ENCODE assay signal across 14 mouse cellular contexts in genomic region chr2:93427000-93427715, GRCm38 (mm10). TPM values are rescaled to one million over a fixed set of nuclear protein-coding genes. Genes with fewer than 3 reads are reported as not detected.
DNase-seq lines count a peak whose midpoint lies in the region; ATAC-seq lines count a peak whose summit lies in the region.
"Had no signal": no experiment of that assay in that cellular context is flagged by ENCODE, and none has a peak within 500 bp of the region (broad histone marks: within the 10 kb centered on the region; RNA-seq: fewer than 3 reads in every experiment).

No protein-coding gene starts in this region.

- H3K36me3 ChIP-seq in midbrain, embryonic 16.5 days (ENCODE audit: control insufficient read depth, insufficient read depth, low read length) = no peaks in the 10 kb centered on the region
- H3K36me3 ChIP-seq in midbrain, embryonic 13.5 days = no peaks in the 10 kb centered on the region
- H3K36me3 ChIP-seq: neural tube, embryonic 12.5 days had no signal

- WGBS in midbrain, embryonic 16.5 days = 59% methylated on average over 8 of the region's 8 CpGs
- WGBS in midbrain, embryonic 13.5 days = 66% methylated on average over 8 of the region's 8 CpGs

- H3K9ac ChIP-seq in midbrain, embryonic 16.5 days (ENCODE audit: low read depth, low read length) = 0 out of 2 replicates have a peak overlapping the region, but pooled peaks have one; percentile 14
- no peak overlapping the region for H3K9ac ChIP-seq in midbrain, embryonic 13.5 days (replicated peaks)
- H3K9ac ChIP-seq: neural tube, embryonic 12.5 days had no signal

- H3K4me2 ChIP-seq in midbrain, embryonic 16.5 days (ENCODE audit: low read length) = no peak overlapping the region
- no peak overlapping the region for H3K4me2 ChIP-seq in midbrain, embryonic 13.5 days (replicated peaks)
- H3K4me2 ChIP-seq: midbrain, embryonic 11.5 days; neural tube, embryonic 12.5 days had no signal

- no peaks in the 10 kb centered on the region for H3K4me1 ChIP-seq in midbrain, embryonic 16.5 days (ENCODE audit: control insufficient read depth, insufficient read depth, low read length)
- H3K4me1 ChIP-seq in midbrain, embryonic 13.5 days (replicated peaks) = peaks cover 5% of the 10 kb centered on the region; the same call in 1 of the 2 replicates

- H3K27me3 ChIP-seq in midbrain, embryonic 16.5 days (ENCODE audit: control insufficient read depth, insufficient read depth, low read depth, low read length) = no peaks in the 10 kb centered on the region
- H3K27me3 ChIP-seq in midbrain, embryonic 13.5 days = no peaks in the 10 kb centered on the region
- H3K27me3 ChIP-seq: neural tube, embryonic 12.5 days had no signal

- H3K9me3 ChIP-seq in midbrain, embryonic 16.5 days (replicated peaks; ENCODE audit: control insufficient read depth, low read length, poor library complexity, severe bottlenecking) = no peaks in the 10 kb centered on the region
- no peaks in the 10 kb centered on the region for H3K9me3 ChIP-seq in midbrain, embryonic 13.5 days
- H3K9me3 ChIP-seq: neural tube, embryonic 12.5 days had no signal

- H3K4me3 ChIP-seq in midbrain, embryonic 16.5 days (ENCODE audit: low read depth, low read length) = no peak overlapping the region
- no peak overlapping the region for H3K4me3 ChIP-seq in midbrain, embryonic 13.5 days (replicated peaks)
- H3K4me3 ChIP-seq: neural tube, embryonic 12.5 days had no signal

- H3K27ac ChIP-seq in midbrain, embryonic 16.5 days (ENCODE audit: low read length) = no peak overlapping the region
- H3K27ac ChIP-seq in midbrain, embryonic 13.5 days = no peak overlapping the region
- H3K27ac ChIP-seq: neural tube, embryonic 12.5 days had no signal

- DNase-seq in CD8-positive naive resting alpha-beta T cell, adult 2 months (ENCODE audit: low read depth in 2 of 2, low spot score in 2 of 2) = peak; percentile 25 to 30
- peak; percentile 90 for DNase-seq in induced T-regulatory cell, adult 2 months (ENCODE audit: low read depth)
- DNase-seq in thymus, postnatal 25 days = peak; percentile 49
- DNase-seq in kidney, adult 18-20 months = no peak
- no peak for DNase-seq in heart, postnatal 25 days (ENCODE audit: low spot score)
- DNase-seq: adrenal gland, adult 8-10 months; heart, adult 11 months; heart, postnatal 14 days; liver had no signal

- no peak for ATAC-seq in midbrain, embryonic 16.5 days
- no peak for ATAC-seq in midbrain, embryonic 13.5 days
- ATAC-seq: lung, postnatal 0 days had no signal

- intact Hi-C loops in heart, postnatal 25 days (cut with DNase I) = no loop called here

RNA-seq across cellular contexts. Expression of gene Cd82, which starts 35.8 kb away (rescaled TPM):
- polyA plus RNA-seq in midbrain, embryonic 16.5 days (2015; fragmentation: Nextera tagmentation; extraction: Ambion mirVana) = 19.5 and 22.1 TPM in 2 replicates
- 12.6 and 16.2 TPM in 2 replicates for polyA plus RNA-seq in midbrain, embryonic 13.5 days (2015; fragmentation: Nextera tagmentation; extraction: Ambion mirVana)
- 10 to 100 TPM; 11.9 to 12.6 TPM for total RNA-seq in heart, postnatal 25 days (2021)

Comparison
In these comparisons a context has a peak if more than half of its experiments do, and no peak if none do; other contexts are left out.
1. DNase-seq: peak in CD8-positive naive resting alpha-beta T cell, adult 2 months (2 of 2), induced T-regulatory cell, adult 2 months (single experiment) and thymus, postnatal 25 days (single experiment); none in kidney, adult 18-20 months (single experiment) and heart, postnatal 25 days (single experiment).